Mouse (Mus musculus): ENCODE measurements at regions not wholly inside any gene's neighbourhood (a gene's known extent, or its start where the extent isn't known, plus 50 kb on each side); places are given as distances from the start of the nearest gene placed in this dataset.

DNA sequence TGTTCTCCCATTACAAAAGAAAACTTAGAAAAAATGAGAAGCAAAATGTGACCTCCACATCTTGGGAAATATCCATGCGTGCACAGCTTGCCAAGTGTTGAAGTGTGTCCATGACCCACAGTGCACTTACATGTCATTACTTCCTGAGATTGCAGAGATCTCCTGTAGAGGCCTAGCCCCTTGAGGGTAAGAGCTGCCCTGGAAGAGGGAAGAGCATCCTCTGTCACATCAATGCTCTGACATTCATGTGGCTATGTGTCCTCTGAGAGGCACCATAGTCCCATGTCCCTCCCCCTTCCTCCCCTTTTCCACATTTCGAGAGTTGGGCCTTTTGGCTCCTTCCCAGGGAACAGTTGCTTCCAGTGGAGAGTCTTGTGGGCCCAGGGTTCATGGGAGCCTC, 121.4 kb upstream of the Gas1 start:
- intact Hi-C loops (cut with DNase I), result no loop called here
- DNase-seq, result no peak

DNA sequence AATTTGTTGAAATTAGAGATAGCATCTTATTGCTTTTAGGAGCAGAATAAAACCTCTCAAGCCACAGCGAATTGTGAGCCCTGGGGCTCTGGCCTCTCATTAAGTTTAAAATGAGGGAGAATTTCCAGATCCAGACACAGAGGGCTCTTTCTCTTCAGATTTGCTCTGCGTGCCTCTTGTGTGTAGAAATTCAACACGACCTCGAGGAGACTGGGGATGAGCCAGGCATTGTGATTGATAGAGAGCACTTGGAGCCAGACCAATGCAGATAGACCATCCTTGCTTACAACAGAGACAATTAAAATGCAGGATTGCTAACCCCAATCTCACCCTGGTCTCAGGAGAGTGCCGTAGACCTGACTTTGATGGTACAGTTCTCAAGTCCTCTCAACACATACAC, 121.9 kb upstream of the Gas1 start:
- DNase-seq, result no peak
- intact Hi-C loops (cut with DNase I), result no loop called here

DNA sequence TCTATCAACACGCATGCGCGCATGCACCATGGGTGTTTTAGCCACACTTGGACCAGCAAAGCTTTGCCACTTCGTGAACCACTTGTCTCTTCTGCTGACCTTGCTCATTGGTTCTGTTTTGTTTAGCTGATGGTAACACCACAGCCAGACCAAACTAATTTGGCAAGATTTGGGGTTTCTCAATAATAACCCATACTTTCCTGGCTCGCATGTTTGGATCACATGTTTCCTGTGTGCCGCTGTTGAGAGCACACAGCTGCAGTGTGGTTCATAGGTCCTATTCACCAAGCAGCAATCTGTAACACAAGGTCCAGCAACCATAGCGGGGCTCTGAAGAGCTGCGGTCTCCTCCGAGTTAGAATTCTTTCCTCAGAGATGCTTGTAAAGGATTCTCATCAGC, 126.4 kb upstream of the Gas1 start:
- no peak for DNase-seq
- intact Hi-C loops (cut with DNase I), result no loop called here

DNA sequence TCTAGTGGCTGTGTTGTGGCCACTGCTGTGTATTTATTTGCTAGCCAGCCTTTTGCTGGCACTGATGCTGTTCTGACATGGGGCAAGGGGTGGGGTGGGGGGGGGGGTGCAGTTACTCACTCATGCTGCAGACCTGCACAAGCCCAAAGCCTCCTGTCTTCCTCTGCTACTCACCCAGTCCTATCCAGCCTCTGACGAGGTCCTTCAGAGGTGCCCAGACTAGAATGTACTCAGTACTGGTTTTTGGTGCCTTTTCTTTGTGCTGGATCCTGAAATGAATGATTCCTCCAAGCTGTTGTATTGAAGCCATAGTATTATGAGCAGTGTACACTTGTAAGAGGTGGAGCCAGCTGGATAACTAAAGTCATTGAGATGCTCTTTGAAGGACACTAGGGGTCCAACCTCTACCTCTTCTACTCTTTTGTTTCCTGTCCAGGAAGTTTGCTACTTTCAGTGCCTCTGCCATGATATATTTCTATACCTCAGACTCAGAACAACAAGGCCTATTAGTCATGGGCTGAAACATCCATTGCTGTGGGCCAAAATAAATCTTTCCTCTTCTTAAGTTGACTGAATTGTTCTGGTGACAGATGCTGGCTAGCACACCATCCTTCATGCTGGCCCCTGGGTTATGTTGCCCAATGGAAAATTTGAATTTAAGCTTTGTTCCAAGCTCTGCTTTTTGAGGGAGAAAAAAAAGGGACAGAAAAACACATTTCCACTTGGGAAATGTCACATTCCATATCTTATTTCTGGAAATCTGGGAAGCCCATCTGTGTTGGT, 128.1 kb upstream of the Gas1 start:
- intact Hi-C loops (cut with DNase I), result no loop called here
- no peak for DNase-seq

DNA sequence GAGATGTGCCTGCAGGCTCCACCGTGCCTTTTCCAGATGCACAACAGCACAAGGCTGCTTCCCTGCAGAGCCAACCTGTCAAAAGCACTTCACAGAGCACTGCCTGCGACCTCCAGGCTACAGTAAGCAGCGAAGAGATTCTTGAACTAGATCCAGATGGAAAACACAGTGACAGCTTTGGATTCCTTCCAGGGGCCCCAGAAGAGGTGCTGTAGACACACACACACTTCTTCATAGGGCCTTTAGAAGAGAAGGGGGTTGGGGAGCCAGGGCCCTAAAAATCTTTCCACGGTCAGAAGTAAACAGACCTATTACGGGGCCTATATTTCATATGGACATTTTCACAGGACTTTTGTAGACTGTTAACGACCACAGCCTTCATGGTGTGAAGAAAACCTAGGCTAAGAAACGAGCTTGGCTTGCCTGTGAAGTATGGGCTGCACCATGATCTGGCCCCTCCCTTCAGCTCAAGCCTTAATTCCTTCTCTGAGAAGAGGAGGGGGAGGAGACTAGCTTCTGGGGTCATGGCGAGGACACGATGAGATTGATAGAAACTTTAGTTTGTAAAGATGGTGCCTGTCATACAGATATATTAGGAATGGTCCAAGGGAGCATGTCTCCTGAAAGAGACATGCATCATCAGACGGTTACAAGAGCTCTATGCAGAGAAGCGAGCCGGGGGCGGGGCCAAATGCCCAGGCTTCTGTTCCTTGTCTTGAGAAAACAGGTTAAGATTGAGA, 131.1 kb upstream of the Gas1 start:
- DNase-seq, result peak; percentile 15
- intact Hi-C loops (cut with DNase I), result no loop called here

DNA sequence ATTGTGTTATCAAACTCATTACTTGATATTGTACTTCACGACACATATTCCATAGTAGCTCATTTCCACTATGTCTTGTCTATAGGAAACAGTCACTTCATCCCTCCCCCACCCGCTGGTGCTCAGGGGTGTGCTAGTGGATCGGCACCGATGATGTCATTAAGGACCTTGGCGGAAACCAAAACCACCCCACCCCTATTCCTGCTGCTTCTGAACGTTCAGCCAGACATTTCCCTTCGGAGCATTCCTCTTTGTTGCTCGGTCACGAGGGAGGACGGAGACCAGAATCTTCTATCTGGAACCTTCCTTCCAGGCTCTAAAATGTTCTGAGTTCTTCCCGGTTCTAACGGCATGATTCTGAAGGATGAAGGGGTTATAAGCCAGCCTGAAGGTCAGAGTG, 132.3 kb upstream of the Gas1 start:
- intact Hi-C loops (cut with DNase I), result no loop called here
- DNase-seq, result no peak

DNA sequence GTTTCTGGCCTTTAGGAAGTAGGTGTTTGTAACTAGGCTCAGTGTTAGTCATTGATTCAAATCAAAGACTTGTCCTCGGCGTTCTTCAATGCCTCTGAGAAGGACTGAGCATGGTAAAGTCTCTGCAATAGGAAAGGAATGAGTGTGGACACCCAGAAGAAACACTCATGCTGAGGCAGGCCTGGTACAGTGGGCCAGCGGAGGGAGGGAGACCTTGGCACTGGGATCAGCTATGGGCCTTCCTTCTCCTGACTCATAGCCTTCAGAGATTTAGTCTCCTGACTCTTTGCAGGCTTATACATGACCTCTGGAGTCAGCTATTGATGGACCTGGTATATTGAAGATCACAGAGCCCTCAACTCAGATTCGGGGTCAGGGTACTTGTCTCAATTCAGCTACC, 132.8 kb upstream of the Gas1 start:
- intact Hi-C loops (cut with DNase I), result no loop called here
- DNase-seq, result no peak

DNA sequence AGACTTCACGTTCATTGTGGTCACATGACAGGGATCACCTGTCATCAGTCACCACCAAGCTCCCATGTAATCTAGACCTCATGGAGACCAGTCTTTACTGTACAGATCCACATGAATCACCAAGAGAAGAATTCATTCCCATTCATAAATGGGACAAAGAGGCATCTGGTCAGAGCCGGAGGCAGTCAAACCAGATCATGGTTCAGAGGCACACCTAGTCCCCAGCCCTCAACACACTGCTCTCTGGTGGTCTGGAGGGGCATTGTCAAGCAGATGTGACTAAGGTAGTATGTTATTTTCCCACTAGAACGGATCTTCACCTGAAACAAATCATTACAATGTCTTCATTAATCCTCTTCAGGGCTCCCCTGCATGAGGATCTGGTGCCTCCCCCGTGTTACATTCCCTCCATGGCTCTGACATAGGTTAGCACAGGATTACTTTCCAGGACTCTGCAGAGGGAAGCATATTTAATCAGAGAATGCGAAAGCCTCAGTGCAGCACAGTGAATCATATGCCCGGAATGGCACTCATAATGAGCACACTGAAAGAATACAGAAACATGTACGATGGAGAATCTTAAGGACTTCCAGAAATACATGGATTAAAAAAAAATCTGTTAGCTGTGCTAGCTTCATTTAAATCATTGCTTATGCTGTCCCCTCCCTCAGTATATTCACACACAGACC, 135.4 kb upstream of the Gas1 start:
- peak; percentile 7 for DNase-seq
- intact Hi-C loops (cut with DNase I), result no loop called here

DNA sequence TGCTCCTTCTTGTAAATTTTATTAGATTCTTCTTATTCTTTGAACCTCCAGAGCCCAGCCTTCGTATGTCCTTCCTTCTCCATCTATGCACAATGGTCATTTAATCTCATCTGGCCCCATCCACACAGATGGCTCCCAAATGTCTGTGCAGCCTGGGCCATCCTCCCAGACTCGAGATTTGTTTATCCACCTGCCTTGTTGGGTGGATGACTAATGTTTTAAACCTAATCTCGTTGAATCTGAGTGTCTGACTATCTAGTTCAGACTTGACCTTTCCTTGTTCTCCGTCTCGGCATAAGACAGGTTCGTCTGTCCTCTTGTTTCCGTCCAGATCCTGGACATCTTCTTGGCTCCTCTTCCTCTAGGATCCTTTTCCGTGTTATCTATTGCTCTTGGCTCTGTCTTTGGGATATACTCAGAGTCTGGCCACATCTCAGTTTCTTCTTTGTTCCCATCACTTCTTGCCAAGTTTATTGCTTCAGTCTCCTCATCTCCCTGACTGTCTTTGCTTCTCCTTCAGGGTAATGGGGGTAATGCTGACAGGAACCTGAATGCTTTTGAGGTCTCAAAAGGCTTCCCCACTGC, 141.4 kb upstream of the Gas1 start:
- intact Hi-C loops (cut with DNase I), result no loop called here
- DNase-seq, result no peak

DNA sequence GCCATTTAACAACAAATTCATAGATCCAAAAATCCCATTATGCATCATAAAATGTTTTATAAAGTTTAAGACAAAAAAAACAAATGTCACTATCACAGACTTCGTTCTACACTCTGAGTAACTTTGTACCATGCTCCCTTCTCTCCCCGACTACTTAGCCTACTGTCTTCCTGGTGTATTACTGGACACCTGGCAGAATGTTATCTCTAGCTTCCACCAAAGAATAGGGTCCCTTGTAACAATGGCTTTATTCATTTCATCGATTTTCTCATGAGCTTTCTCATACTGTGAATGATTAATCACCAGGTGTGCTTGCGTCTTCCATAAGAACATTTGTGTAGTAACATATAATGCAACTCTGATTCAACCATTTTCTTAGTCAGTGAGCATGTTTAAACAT, 142.1 kb upstream of the Gas1 start:
- DNase-seq, result no peak
- intact Hi-C loops (cut with DNase I), result no loop called here

DNA sequence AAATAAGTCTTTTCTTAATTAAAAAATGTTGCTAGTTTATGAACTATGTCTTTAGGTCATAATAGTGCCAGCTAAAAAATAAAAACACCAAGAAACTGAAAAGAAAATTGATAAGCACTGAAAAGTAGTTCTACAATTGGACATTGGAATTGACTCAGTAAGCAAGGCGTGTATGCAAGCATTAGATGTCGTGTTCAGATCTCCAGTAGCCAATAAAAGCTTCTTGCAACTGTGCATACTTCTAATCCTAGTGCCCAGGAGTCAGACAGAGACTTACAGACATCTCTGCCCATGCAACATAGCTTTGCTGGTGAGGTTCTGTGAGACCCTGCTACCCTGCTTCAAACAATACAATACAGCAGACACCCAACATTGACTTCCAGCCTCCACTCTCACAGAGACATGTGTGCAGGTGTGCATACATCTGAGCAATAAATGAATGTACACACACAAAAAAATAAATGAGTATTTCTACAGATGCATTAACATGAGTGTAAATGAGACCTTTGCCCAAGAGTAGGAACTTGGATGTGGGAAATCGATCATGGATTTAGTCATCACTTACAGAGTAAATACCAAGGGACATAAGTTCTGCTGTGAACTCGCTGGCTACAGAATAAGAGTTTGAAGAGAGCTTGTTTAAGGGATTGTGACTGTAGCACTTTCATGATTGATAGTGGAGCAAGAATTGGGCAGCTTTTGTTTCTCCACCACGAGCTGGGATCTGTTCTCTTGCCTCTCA, 142.9 kb upstream of the Gas1 start:
- no peak for DNase-seq
- intact Hi-C loops (cut with DNase I), result no loop called here

DNA sequence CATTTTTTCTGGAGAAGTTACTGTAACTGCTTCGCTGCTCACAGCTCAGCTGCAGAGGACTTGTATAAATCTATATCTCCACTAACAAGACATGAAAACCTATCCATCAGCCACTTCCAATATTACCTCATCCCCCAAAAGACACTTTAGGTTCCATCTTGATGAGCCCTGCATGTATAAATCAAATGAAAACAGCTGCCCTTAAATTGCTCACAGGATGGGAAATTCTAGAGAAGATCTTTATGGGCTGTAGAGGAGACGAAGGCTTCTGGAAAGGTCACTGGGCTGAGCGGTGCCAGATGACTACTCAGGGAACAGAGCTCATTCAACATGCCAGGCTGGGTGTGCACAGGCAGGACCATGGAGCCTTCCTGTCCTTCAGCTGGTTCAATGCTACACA, 145.4 kb upstream of the Gas1 start:
- no peak for DNase-seq
- intact Hi-C loops (cut with DNase I), result no loop called here

DNA sequence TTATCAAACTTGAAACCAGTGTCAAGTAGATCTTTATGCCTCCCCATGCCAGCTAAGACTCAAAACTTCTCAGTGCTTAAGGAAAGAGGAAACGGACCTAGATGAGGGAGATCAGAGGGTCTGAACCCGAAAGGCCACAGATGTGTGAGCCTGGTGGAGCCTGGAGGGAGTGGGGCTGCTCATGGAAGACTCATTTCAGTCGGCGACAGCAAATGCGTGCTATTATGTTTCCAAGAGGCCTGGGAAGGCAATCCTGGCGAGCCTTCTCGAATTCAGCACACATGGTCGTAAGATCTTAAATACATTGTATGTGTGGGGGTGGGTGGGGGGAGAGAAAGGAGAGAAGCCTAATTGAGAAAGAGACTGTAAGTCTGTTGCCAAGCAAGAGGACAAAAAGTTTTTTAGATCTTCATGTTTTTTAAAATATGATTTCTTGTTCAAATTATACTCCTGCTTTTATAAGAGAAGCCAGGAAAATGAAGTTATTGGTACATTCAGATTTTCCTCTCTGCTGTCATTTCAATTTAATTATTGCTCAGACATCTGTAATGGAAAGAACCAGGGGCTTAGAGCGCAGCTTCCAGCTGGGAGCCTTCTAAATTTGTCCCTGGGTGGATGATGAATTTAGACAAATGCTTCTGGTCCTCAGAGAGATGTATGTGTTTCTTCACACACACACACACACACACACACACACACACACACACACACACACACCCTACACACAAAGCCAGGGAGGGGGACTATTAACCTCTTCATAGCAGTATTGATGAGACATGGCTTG, 153.5 kb upstream of the Gas1 start:
- intact Hi-C loops (cut with DNase I), result loop anchor here (10.0 kb wide), 1 partner anchor 414 kb away; no protein-coding TSS in a partner anchor
- DNase-seq, result no peak

DNA sequence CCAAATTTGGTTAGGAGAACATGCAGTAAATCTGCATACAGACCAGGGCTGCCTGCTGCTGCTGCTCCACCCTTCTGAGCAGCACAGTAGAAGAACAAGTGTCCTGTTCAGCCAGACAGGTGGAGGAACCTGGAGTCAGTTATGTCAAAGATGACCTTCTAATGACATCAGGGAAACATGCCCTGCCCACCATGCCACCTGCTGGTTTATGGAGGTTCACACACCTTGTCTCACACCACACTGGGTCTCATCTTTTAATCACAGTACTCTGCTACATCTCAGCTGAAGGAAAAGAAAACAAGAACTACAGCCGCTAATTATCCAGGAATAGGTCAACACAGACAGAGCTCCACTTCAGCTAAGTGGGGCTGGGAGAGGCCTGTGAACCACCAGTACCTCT, 159.0 kb upstream of the Gas1 start:
- no peak for DNase-seq
- intact Hi-C loops (cut with DNase I), result loop anchor here (10.0 kb wide), 1 partner anchor 409 kb away; no protein-coding TSS in a partner anchor

DNA sequence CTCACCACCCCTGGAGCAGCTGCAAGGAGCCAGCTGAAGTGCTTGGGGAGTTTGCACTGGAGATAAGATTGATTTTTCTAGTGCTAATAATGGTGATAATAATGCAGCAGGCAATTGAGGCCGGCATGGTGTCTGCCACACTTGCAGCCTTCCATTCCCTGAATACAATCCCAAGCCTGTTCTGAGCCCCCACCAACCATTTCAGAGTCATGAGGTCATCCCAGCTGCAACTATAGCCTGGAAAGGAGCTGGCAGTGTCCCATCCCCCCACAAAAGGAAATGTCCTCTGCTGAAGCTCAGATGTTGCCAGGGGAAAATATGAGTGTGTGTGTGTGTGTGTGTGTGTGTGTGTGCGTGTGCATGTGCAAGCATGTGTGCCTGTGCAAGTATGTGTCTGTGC, 160.2 kb upstream of the Gas1 start:
- intact Hi-C loops (cut with DNase I), result loop anchor here (10.0 kb wide), 1 partner anchor 407 kb away; no protein-coding TSS in a partner anchor
- no peak for DNase-seq

DNA sequence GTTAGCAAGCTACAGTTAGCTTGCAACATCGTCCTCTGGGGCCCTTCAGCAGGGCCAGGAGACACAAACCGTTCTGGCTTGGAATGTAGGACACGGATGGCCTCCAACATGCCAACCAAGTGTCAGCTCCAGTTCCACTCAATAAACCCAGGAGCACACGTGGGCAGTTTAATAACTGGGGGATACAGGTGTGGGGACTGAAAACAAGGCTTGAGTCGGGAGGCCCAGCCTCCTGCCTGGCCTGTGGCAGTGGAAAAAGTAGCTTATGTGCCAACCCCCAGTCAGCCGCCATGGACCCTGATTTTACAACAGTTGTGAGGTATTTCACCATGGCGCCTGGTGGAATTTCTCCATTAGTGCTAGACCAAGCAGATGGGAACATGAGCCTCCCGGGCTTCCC, 160.9 kb upstream of the Gas1 start:
- intact Hi-C loops (cut with DNase I), result loop anchor here (10.0 kb wide), 1 partner anchor 407 kb away; no protein-coding TSS in a partner anchor
- no peak for DNase-seq

DNA sequence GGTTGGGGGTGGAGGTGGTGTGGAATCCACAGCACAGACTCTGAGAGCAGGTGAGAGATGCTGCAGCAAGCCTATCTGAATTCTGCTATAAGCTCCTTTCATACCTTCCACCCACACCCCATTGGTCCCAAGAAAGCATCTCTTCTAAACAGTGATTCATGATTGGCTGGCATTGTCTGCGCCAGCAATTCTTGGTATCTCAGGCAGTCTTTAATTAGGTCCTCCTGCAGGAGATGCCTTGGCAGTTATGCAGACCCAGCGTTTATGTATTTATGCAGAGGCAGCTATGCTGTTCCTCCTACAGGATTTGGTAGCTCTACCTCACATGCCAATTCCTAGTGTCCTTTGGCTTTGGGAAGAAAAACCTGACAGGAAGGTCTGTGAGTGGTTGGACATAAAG, 162.9 kb upstream of the Gas1 start:
- no peak for DNase-seq
- intact Hi-C loops (cut with DNase I), result no loop called here

DNA sequence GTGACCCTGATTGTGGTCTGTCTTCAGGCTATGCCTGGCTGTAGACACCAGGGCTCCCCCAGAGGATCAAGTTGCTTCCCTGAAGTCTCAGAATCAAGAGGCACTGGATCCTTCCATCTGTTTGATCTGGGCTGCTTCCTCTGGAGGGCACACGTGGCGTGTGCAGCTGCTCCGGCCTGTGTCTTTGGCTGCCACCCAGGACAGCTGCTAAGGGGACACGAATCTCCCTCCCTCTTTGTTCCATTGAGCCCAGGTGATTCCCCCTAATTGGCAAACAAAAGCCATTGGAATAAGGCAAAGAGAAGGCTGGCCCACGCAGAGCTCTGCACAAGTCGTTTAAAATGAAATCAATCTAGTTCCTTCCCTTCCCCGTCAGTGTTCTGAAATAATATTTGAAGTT, 170.7 kb upstream of the Gas1 start:
- DNase-seq, result peak; percentile 70
- intact Hi-C loops (cut with DNase I), result no loop called here

DNA sequence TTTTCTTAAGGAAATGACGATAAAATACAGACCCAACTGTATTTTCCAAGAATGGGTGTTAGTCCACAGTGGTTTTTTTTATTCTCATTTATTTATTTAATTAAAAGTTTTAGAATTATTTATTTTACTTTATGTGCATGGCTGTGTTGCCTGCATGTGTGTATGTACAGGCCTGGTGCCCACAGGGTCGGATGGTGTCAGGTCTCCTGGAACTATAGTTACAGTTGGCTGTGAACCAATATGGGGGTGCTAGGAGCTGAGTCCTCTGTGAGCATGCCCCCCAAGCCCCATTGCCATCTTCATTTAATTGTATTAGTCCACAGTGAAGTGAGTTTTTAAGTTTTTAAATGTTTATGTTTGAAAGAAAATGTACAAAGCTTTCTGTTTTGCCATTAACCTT, 171.3 kb upstream of the Gas1 start:
- DNase-seq, result no peak
- intact Hi-C loops (cut with DNase I), result no loop called here
